Mouse (Mus musculus) lung, postnatal 0 days (tissue): ENCODE results near the gene 4930516K23Rik.

Experiments
- CTCF ChIP-seq: IDR thresholded peaks from 2 replicates; pipeline ENCODE4 v1.5.1; 2016; ENCODE audit warnings: antibody characterized with exemption, mild to moderate bottlenecking
- EP300 ChIP-seq: IDR thresholded peaks from 2 replicates; pipeline ENCODE4 v1.6.1; 2016; ENCODE audit warnings: antibody characterized with exemption, mild to moderate bottlenecking, control low read depth

- TF ChIP-seq CTCF (no peak), EP300 (no peak)
Measured at GRCm38 (mm10) chr7:104071769-104072168, 10.5 kb upstream of the 4930516K23Rik start, which contains the start of gene Olfr644.
